Mouse (Mus musculus) cerebellum, adult 2 months (tissue): ENCODE results near the gene Lysmd1.
A peak's percentile ranks its signal among the peaks of the same experiment; 100 is the strongest.

ENCODE experiments used
- CTCF ChIP-seq: fragments of 200-500 bp; IDR thresholded peaks from 2 replicates; pipeline ENCODE4 v1.5.1; 2011; ENCODE audit warnings: low read depth, mild to moderate bottlenecking, control low read depth, low read length, moderate library complexity, borderline replicate concordance; ENCODE audit not compliant: insufficient read depth
- POLR2A ChIP-seq: fragments of 200-500 bp; IDR thresholded peaks from 2 replicates; pipeline ENCODE4 v1.6.1; 2011; ENCODE audit warnings: low read length, control low read depth, borderline replicate concordance; ENCODE audit not compliant: insufficient read depth

GRCm38 (mm10) chr3:95110911-95111726, 22.8 kb upstream of the Lysmd1 start, which contains the start of gene Vps72:
- TF ChIP-seq POLR2A (peak; percentile 81), CTCF (no peak)
